Mouse (Mus musculus): ENCODE results near the gene Gm20388. TPM values are rescaled to one million over a fixed set of nuclear protein-coding genes. Genes with fewer than 3 reads are reported as not detected.
A peak's percentile ranks its signal among the peaks of the same experiment; 100 is the strongest.
"Not testable (repeated sequence)": the region's sequence is repeated elsewhere in the genome, so short reads cannot be mapped to it uniquely, and the experiment has no call there.

Gene Gm20388
- polyA plus RNA-seq, 1 experiment: 23.9 TPM

GRCm38 (mm10) chr8:123274447-123274846 lies 3363.8 kb downstream of the Gm20388 start:
- no peak overlapping the region for H3K27ac ChIP-seq (ENCODE audit: insufficient read depth, low read length)
- TF ChIP-seq CTCF (IDR thresholded peaks at IDR 0.05; ENCODE audit: extremely low read depth, insufficient read depth, low read length): no peak
- no peak for TF ChIP-seq POLR2A (IDR thresholded peaks at IDR 0.05; ENCODE audit: extremely low read depth, insufficient read depth, low read length)
- H3K4me1 ChIP-seq (ENCODE audit: control insufficient read depth, insufficient read depth, low read length): no peaks in the 10 kb centered on the region
- H3K4me3 ChIP-seq (ENCODE audit: insufficient read depth, low read length): no peak overlapping the region

GRCm38 (mm10) chr8:123275096-123275495 lies 3364.5 kb downstream of the Gm20388 start:
- Histone ChIP-seq H3K4me1 (ENCODE audit: control insufficient read depth, insufficient read depth, low read length) (no peaks in the 10 kb centered on the region), H3K4me3 (ENCODE audit: insufficient read depth, low read length) (no peak overlapping the region), H3K27ac (ENCODE audit: insufficient read depth, low read length) (no peak overlapping the region)
- TF ChIP-seq CTCF (IDR thresholded peaks at IDR 0.05; ENCODE audit: extremely low read depth, insufficient read depth, low read length) (no peak), POLR2A (IDR thresholded peaks at IDR 0.05; ENCODE audit: extremely low read depth, insufficient read depth, low read length) (no peak)

- Histone ChIP-seq H3K4me1 (ENCODE audit: control insufficient read depth, insufficient read depth, low read length) (no peaks in the 10 kb centered on the region), H3K4me3 (ENCODE audit: insufficient read depth, low read length) (no peak overlapping the region), H3K27ac (ENCODE audit: insufficient read depth, low read length) (no peak overlapping the region)
- no peak for TF ChIP-seq POLR2A (IDR thresholded peaks at IDR 0.05; ENCODE audit: extremely low read depth, insufficient read depth, low read length)
- TF ChIP-seq CTCF (IDR thresholded peaks at IDR 0.05; ENCODE audit: extremely low read depth, insufficient read depth, low read length): no peak
Observed at GRCm38 (mm10) chr8:123278445-123278844, 3367.8 kb downstream of the Gm20388 start.

GRCm38 (mm10) chr8:123279828-123280227 lies 3369.2 kb downstream of the Gm20388 start:
- Histone ChIP-seq H3K4me1 (ENCODE audit: control insufficient read depth, insufficient read depth, low read length) (no peaks in the 10 kb centered on the region), H3K27ac (ENCODE audit: insufficient read depth, low read length) (no peak overlapping the region), H3K4me3 (ENCODE audit: insufficient read depth, low read length) (no peak overlapping the region)
- TF ChIP-seq POLR2A (IDR thresholded peaks at IDR 0.05; ENCODE audit: extremely low read depth, insufficient read depth, low read length) (no peak), CTCF (IDR thresholded peaks at IDR 0.05; ENCODE audit: extremely low read depth, insufficient read depth, low read length) (no peak)

GRCm38 (mm10) chr8:123280302-123281094 lies 3369.9 kb downstream of the Gm20388 start:
- no peak overlapping the region for H3K4me3 ChIP-seq (ENCODE audit: insufficient read depth, low read length)
- no peak overlapping the region for H3K27ac ChIP-seq (ENCODE audit: insufficient read depth, low read length)
- TF ChIP-seq POLR2A (IDR thresholded peaks at IDR 0.05; ENCODE audit: extremely low read depth, insufficient read depth, low read length) (no peak), CTCF (IDR thresholded peaks at IDR 0.05; ENCODE audit: extremely low read depth, insufficient read depth, low read length) (no peak)
- no peaks in the 10 kb centered on the region for H3K4me1 ChIP-seq (ENCODE audit: control insufficient read depth, insufficient read depth, low read length)

- H3K27ac ChIP-seq (ENCODE audit: insufficient read depth, low read length): not testable (repeated sequence)
Observed at GRCm38 (mm10) chr8:123282994-123283393, 3372.4 kb downstream of the Gm20388 start.

GRCm38 (mm10) chr8:123283991-123284390 lies 3373.3 kb downstream of the Gm20388 start:
- no peak for TF ChIP-seq POLR2A (IDR thresholded peaks at IDR 0.05; ENCODE audit: extremely low read depth, insufficient read depth, low read length)
- no peaks in the 10 kb centered on the region for H3K4me1 ChIP-seq (ENCODE audit: control insufficient read depth, insufficient read depth, low read length)
- H3K4me3 ChIP-seq (ENCODE audit: insufficient read depth, low read length): no peak overlapping the region
- no peak overlapping the region for H3K27ac ChIP-seq (ENCODE audit: insufficient read depth, low read length)

More at GRCm38 (mm10) chr8:123282994-123283393, 3372.4 kb downstream of the Gm20388 start:
- not testable (repeated sequence) for H3K4me1 ChIP-seq (ENCODE audit: control insufficient read depth, insufficient read depth, low read length); H3K4me3 ChIP-seq (ENCODE audit: insufficient read depth, low read length)

GRCm38 (mm10) chr8:123284493-123284892 lies 3373.9 kb downstream of the Gm20388 start:
- Histone ChIP-seq H3K4me3 (ENCODE audit: insufficient read depth, low read length) (no peak overlapping the region), H3K4me1 (ENCODE audit: control insufficient read depth, insufficient read depth, low read length) (no peaks in the 10 kb centered on the region), H3K27ac (ENCODE audit: insufficient read depth, low read length) (no peak overlapping the region)
- TF ChIP-seq POLR2A (IDR thresholded peaks at IDR 0.05; ENCODE audit: extremely low read depth, insufficient read depth, low read length) (no peak), CTCF (IDR thresholded peaks at IDR 0.05; ENCODE audit: extremely low read depth, insufficient read depth, low read length) (no peak)

GRCm38 (mm10) chr8:123287362-123287761 lies 3376.7 kb downstream of the Gm20388 start:
- H3K27ac ChIP-seq (ENCODE audit: insufficient read depth, low read length): no peak overlapping the region
- no peaks in the 10 kb centered on the region for H3K4me1 ChIP-seq (ENCODE audit: control insufficient read depth, insufficient read depth, low read length)
- H3K4me3 ChIP-seq (ENCODE audit: insufficient read depth, low read length): no peak overlapping the region
- TF ChIP-seq POLR2A (IDR thresholded peaks at IDR 0.05; ENCODE audit: extremely low read depth, insufficient read depth, low read length) (no peak), CTCF (IDR thresholded peaks at IDR 0.05; ENCODE audit: extremely low read depth, insufficient read depth, low read length) (no peak)

GRCm38 (mm10) chr8:123290166-123290565 lies 3379.5 kb downstream of the Gm20388 start:
- Histone ChIP-seq H3K4me1 (ENCODE audit: control insufficient read depth, insufficient read depth, low read length) (no peaks in the 10 kb centered on the region), H3K4me3 (ENCODE audit: insufficient read depth, low read length) (no peak overlapping the region), H3K27ac (ENCODE audit: insufficient read depth, low read length) (no peak overlapping the region)
- TF ChIP-seq CTCF (IDR thresholded peaks at IDR 0.05; ENCODE audit: extremely low read depth, insufficient read depth, low read length) (peak; percentile 43), POLR2A (IDR thresholded peaks at IDR 0.05; ENCODE audit: extremely low read depth, insufficient read depth, low read length) (no peak)

Measured in cortical plate, adult 2 months (tissue).